Mouse (Mus musculus): ENCODE data around the gene Gstm1. TPM values are rescaled to one million over a fixed set of nuclear protein-coding genes. Genes with fewer than 3 reads are reported as not detected.
"Not testable (repeated sequence)": the region's sequence is repeated elsewhere in the genome, so short reads cannot be mapped to it uniquely, and the experiment has no call there.

Gstm1 gene
- total RNA-seq, 2 experiments from 2014 or later, result 350 to 371 TPM

- no peak overlapping the region for H3K4me3 ChIP-seq
- H3K27ac ChIP-seq, result peak overlapping the region; percentile 65; the same call in 1 of the 2 replicates
- no peak for TF ChIP-seq CTCF (conservative IDR thresholded peaks at IDR 0.05)
- no peak for DNase-seq (ENCODE audit: low spot score in 2 of 2)
Measured at GRCm38 (mm10) chr3:108011558-108011957, 6.2 kb downstream of the Gstm1 start.

GRCm38 (mm10) chr3:108010286-108010685 is 7.5 kb downstream of the Gstm1 start:
- peak; percentile 49 to 50 for DNase-seq (ENCODE audit: low spot score in 2 of 2)
- H3K4me3 ChIP-seq, result no peak overlapping the region
- TF ChIP-seq CTCF (conservative IDR thresholded peaks at IDR 0.05), result no peak
- peak overlapping the region; percentile 80 for H3K27ac ChIP-seq

GRCm38 (mm10) chr3:108002021-108002420 is 15.8 kb downstream of the Gstm1 start:
- DNase-seq (ENCODE audit: low spot score in 2 of 2), result no peak
- TF ChIP-seq CTCF (conservative IDR thresholded peaks at IDR 0.05), result no peak
- Histone ChIP-seq H3K27ac (no peak overlapping the region), H3K4me3 (no peak overlapping the region)

GRCm38 (mm10) chr3:107999491-107999890 is 18.3 kb downstream of the Gstm1 start:
- Histone ChIP-seq H3K4me3 (no peak overlapping the region), H3K27ac (no peak overlapping the region)
- no peak for DNase-seq (ENCODE audit: low spot score in 2 of 2)
- no peak for TF ChIP-seq CTCF (conservative IDR thresholded peaks at IDR 0.05)

- no peak for DNase-seq (ENCODE audit: low spot score in 2 of 2)
- TF ChIP-seq CTCF (conservative IDR thresholded peaks at IDR 0.05), result no peak
- Histone ChIP-seq H3K4me3 (no peak overlapping the region), H3K27ac (no peak overlapping the region)
Measured at GRCm38 (mm10) chr3:107998591-107998990, 19.2 kb downstream of the Gstm1 start.

- Histone ChIP-seq H3K4me3 (no peak overlapping the region), H3K27ac (no peak overlapping the region)
- TF ChIP-seq CTCF (conservative IDR thresholded peaks at IDR 0.05), result no peak
- no peak for DNase-seq (ENCODE audit: low spot score in 2 of 2)
Measured at GRCm38 (mm10) chr3:107996576-107996975, 21.2 kb downstream of the Gstm1 start.

GRCm38 (mm10) chr3:107995974-107996373 is 21.8 kb downstream of the Gstm1 start:
- DNase-seq (ENCODE audit: low spot score in 2 of 2); H3K27ac ChIP-seq; H3K4me3 ChIP-seq: not testable (repeated sequence)

GRCm38 (mm10) chr3:107986041-107986562 is 31.7 kb downstream of the Gstm1 start, which contains the start of gene Gstm2:
Gstm2 (minus strand) TSS chr3:107986453.
- peak; percentile 23 to 52 for DNase-seq (ENCODE audit: low spot score in 2 of 2)
- Histone ChIP-seq H3K27ac (no peak within 1 kb of the TSS), H3K4me3 (no peak within 1 kb of the TSS)
- no peak for TF ChIP-seq CTCF (conservative IDR thresholded peaks at IDR 0.05)

- not testable (repeated sequence) for H3K4me3 ChIP-seq; H3K27ac ChIP-seq; DNase-seq (ENCODE audit: low spot score in 2 of 2)
Measured at GRCm38 (mm10) chr3:107985141-107985540, 32.6 kb downstream of the Gstm1 start.

GRCm38 (mm10) chr3:107984471-107984870 is 33.3 kb downstream of the Gstm1 start:
- Histone ChIP-seq H3K4me3 (no peak overlapping the region), H3K27ac (no peak overlapping the region)
- DNase-seq (ENCODE audit: low spot score in 2 of 2), result no peak
- TF ChIP-seq CTCF (conservative IDR thresholded peaks at IDR 0.05), result no peak

GRCm38 (mm10) chr3:107983771-107984170 is 34.0 kb downstream of the Gstm1 start:
- Histone ChIP-seq H3K27ac (no peak overlapping the region), H3K4me3 (no peak overlapping the region)
- DNase-seq (ENCODE audit: low spot score in 2 of 2), result no peak
- no peak for TF ChIP-seq CTCF (conservative IDR thresholded peaks at IDR 0.05)

GRCm38 (mm10) chr3:107982726-107983125 is 35.0 kb downstream of the Gstm1 start:
- no peak for TF ChIP-seq CTCF (conservative IDR thresholded peaks at IDR 0.05)
- DNase-seq (ENCODE audit: low spot score in 2 of 2), result no peak
- no peak overlapping the region for H3K4me3 ChIP-seq
- H3K27ac ChIP-seq, result no peak overlapping the region

- Histone ChIP-seq H3K27ac (no peak overlapping the region), H3K4me3 (no peak overlapping the region)
- no peak for DNase-seq (ENCODE audit: low spot score in 2 of 2)
- TF ChIP-seq CTCF (conservative IDR thresholded peaks at IDR 0.05), result peak; percentile 49
Measured at GRCm38 (mm10) chr3:107981261-107981660, 36.5 kb downstream of the Gstm1 start.

GRCm38 (mm10) chr3:107977691-107978090 is 40.1 kb downstream of the Gstm1 start:
- no peak for TF ChIP-seq CTCF (conservative IDR thresholded peaks at IDR 0.05)
- no peak overlapping the region for H3K4me3 ChIP-seq
- no peak overlapping the region for H3K27ac ChIP-seq
- no peak for DNase-seq (ENCODE audit: low spot score in 2 of 2)

- Histone ChIP-seq H3K27ac (no peak overlapping the region), H3K4me3 (no peak overlapping the region)
- no peak for TF ChIP-seq CTCF (conservative IDR thresholded peaks at IDR 0.05)
- no peak for DNase-seq (ENCODE audit: low spot score in 2 of 2)
Measured at GRCm38 (mm10) chr3:107974237-107974636, 43.5 kb downstream of the Gstm1 start.
